Mouse (Mus musculus) Patski (cell line): Measurements from ENCODE around the gene Uvrag. TPM values are rescaled to one million over a fixed set of nuclear protein-coding genes. Genes with fewer than 3 reads are reported as not detected.

Experiments used
- ATAC-seq: fragments of 100-300 bp; one replicate; pipeline ENCODE4 v1.8.0; 2021
- CTCF ChIA-PET: fragments of 350-600 bp; sonication (Branson Sonifier 250); formaldehyde crosslinking; loops from one replicate; lab custom pipeline; 2022; ENCODE audit warnings: inconsistent platforms; lab: Charles Lee
- POLR2A ChIA-PET: fragments of 350-600 bp; sonication (Branson Sonifier 250); formaldehyde crosslinking; loops from one replicate; lab custom pipeline; 2022; ENCODE audit warnings: antibody characterized with exemption, inconsistent platforms; lab: Charles Lee
- DNase-seq: peaks from one replicate; pipeline ENCODE4 v3.0.0-alpha.2; 2011; ENCODE audit warnings: low read depth, low spot score
- H3K27me3 ChIP-seq: fragments of 371-371 bp; one replicate; pipeline ENCODE4 v1.5.1; 2021
- CTCF ChIP-seq: fragments of 100-300 bp; IDR thresholded peaks from one replicate; pipeline ENCODE4 v1.5.1; 2021
- in situ Hi-C: fragments of 300-500 bp; cut with MboI; formaldehyde crosslinking; loops from 3 replicates; pipeline ENCODE4 v1.11.1; 2018; ENCODE audit warnings: low pct_unique_long_range_greater_than_20kb, mixed read lengths
- polyA plus RNA-seq: library from polyadenylated mRNA; unstranded; gene quantifications from one replicate; pipeline ENCODE4 v1.2.3, GENCODE M21; 2021

The Uvrag gene
- polyA plus RNA-seq, 1 experiment from 2014 or later = 29.6 TPM

- in situ Hi-C loops = loop anchor here (5.0 kb wide), 1 partner anchor 36 kb away; no protein-coding TSS in a partner anchor
- H3K27me3 ChIP-seq = no peaks in the 10 kb centered on the region
- CTCF ChIA-PET = interaction anchor here (1.5 to 4.3 kb wide), 2 partner anchors 8 to 11 kb away, joined by 5 to 44 read pairs; no protein-coding TSS in a partner anchor
- DNase-seq (peak; percentile 17), ATAC-seq (no peak)
- no peak for TF ChIP-seq CTCF
- POLR2A ChIA-PET = no interaction called here
Measured at GRCm38 (mm10) chr7:99143244-99143643, 2.3 kb upstream of the Uvrag start.

- ChIA-PET POLR2A (interaction anchor here (0.8 to 1.2 kb wide), 2 partner anchors 10 to 35 kb away, joined by 4 to 5 read pairs; no protein-coding TSS in a partner anchor), CTCF (interaction anchor here (1.1 to 4.3 kb wide), 5 partner anchors 9 to 39 kb away, joined by 3 to 44 read pairs (median 4); no protein-coding TSS in a partner anchor)
- in situ Hi-C loops = loop anchor here (5.0 kb wide), 1 partner anchor 35 kb away; no protein-coding TSS in a partner anchor
- no peak for TF ChIP-seq CTCF
- DNase-seq (no peak), ATAC-seq (no peak)
- H3K27me3 ChIP-seq = no peaks in the 10 kb centered on the region
Measured at GRCm38 (mm10) chr7:99141919-99142606, 1.1 kb upstream of the Uvrag start.

DNA sequence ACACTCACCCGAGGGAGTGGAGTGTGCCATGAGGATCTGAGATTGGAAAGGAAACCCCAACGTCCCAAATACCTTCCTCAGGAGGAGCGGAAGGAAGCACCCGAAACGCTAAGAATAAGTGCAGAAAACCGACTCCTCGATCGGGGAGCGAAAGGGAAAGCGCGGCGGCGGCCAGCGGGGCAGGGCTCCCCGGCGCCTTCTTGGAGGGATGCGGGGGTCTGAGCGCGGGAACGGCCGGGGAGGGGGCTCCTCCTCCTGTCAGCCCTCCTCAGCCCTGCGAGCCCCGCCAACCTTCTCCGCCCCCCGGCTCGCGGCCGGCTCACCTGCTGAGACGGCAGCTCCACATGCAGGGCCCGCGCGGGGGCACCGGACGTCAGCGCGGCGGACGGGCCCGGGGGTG, 430 bp downstream of the Uvrag start:
- in situ Hi-C loops = loop anchor here (5.0 kb wide), 1 partner anchor 33 kb away; no protein-coding TSS in a partner anchor
- ChIA-PET POLR2A (interaction anchor here (0.6 to 1.2 kb wide), 3 partner anchors 9 to 34 kb away, joined by 3 to 4 read pairs (median 4); no protein-coding TSS in a partner anchor), CTCF (interaction anchor here (0.7 to 4.3 kb wide), 4 partner anchors 10 to 34 kb away, joined by 3 to 44 read pairs (median 4); no protein-coding TSS in a partner anchor)
- H3K27me3 ChIP-seq = no peaks in the 10 kb centered on the region
- no peak for ATAC-seq
- no peak for TF ChIP-seq CTCF
- no peak for DNase-seq

- no peaks in the 10 kb centered on the region for H3K27me3 ChIP-seq
- no peak for DNase-seq
- CTCF ChIA-PET = interaction anchor here (0.7 to 4.3 kb wide), 3 partner anchors 11 to 33 kb away, joined by 3 to 44 read pairs (median 4); no protein-coding TSS in a partner anchor
Measured at GRCm38 (mm10) chr7:99139841-99140491, 975 bp downstream of the Uvrag start.

GRCm38 (mm10) chr7:99137541-99137940, 3.4 kb downstream of the Uvrag start:
- ATAC-seq (no peak), DNase-seq (no peak)
- no peak for TF ChIP-seq CTCF
- ChIA-PET CTCF (interaction anchor here (1.2 kb wide), 1 partner anchor 14 kb away, joined by 4 read pairs; no protein-coding TSS in a partner anchor), POLR2A (no interaction called here)
- H3K27me3 ChIP-seq = no peaks in the 10 kb centered on the region
- in situ Hi-C loops = no loop called here

More at GRCm38 (mm10) chr7:99139841-99140491, 975 bp downstream of the Uvrag start:
- in situ Hi-C loops = loop anchor here (5.0 kb wide), 1 partner anchor 33 kb away; no protein-coding TSS in a partner anchor
- POLR2A ChIA-PET = interaction anchor here (0.6 to 0.8 kb wide), 3 partner anchors 8 to 485 kb away, joined by 3 to 4 read pairs (median 4); no protein-coding TSS in a partner anchor
- ATAC-seq = no peak
- TF ChIP-seq CTCF = no peak

DNA sequence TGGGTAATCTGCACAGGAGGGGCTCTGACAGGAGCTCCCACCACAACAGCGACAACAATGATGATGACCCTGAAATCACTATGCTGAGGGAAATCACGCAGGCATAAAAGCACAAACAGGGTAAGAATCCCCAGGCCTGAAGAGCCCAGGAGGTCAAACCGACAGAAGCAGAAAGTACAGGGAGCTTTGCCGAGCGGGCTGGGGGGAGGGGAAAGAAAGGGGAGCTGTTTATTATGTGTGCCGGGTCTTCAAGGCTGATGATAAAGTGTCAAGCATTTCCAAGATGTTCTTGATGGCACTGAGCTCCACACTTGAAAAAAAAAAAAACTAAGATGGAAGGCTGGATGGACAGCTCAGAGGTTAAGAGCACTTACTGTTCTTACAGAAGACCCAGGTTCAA, 4.2 kb downstream of the Uvrag start:
- no peak for TF ChIP-seq CTCF
- in situ Hi-C loops = no loop called here
- DNase-seq (no peak), ATAC-seq (no peak)
- ChIA-PET CTCF (interaction anchor here (2.1 kb wide), 1 partner anchor 15 kb away, joined by 10 read pairs; no protein-coding TSS in a partner anchor), POLR2A (no interaction called here)
- H3K27me3 ChIP-seq = no peaks in the 10 kb centered on the region

DNA sequence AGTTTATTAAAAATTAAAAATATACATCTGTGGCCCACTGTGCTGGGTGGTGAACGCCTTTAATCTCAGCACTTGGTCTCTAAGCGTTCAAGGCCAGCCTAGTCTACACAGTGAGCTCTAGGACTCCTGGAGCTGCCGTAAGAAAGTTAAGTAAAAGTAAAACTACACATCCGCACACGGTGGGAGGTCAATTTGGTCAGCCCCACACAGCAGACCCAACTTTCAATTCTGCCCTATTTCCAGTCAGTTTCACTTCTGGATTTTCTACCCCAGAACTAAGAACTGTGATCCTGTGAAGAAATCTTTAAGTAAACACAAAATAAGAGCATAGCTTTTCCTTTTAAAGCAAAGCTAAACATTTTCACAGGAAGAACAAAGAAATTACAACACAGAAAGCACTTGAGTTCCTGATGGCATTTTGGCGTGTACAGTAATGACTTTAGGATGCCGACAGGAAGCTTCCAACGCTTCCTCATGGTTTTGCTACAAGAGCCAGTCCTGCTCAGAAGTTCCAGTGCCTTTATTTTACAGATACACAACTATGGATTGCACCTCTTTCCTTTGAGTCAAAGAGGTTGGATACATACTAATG, 7.0 kb downstream of the Uvrag start:
- CTCF ChIA-PET = interaction anchor here (1.0 kb wide), 1 partner anchor 26 kb away, joined by 3 read pairs; no protein-coding TSS in a partner anchor
- in situ Hi-C loops = no loop called here
- ATAC-seq = no peak
- POLR2A ChIA-PET = no interaction called here
- no peak for TF ChIP-seq CTCF
- DNase-seq = no peak
- no peaks in the 10 kb centered on the region for H3K27me3 ChIP-seq

DNA sequence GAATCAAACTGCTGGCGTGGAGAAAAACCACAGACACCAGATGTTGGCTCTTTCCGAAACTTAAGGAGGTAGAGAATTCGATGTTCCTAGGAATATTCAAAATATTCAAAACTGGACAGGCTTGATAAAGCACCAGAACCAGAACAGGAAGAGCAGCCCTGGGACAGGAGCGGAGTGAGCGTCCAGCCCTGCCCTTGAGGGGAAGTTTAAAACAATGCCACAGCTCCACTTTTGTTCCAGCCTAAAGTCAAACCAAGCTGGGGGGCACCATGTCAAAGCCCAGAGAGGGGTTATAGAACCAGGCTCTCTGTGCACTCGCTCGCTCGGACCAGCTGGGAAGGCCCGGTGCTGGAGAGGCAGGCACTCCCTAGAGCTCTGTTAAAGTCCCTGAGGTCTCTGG, 8.3 kb downstream of the Uvrag start:
- ChIA-PET POLR2A (no interaction called here), CTCF (interaction anchor here (1.0 to 1.2 kb wide), 2 partner anchors 10 to 19 kb away, joined by 4 to 5 read pairs; no protein-coding TSS in a partner anchor)
- in situ Hi-C loops = no loop called here
- no peaks in the 10 kb centered on the region for H3K27me3 ChIP-seq
- no peak for TF ChIP-seq CTCF
- DNase-seq = no peak
- ATAC-seq = no peak

- POLR2A ChIA-PET = interaction anchor here (0.7 to 0.9 kb wide), 2 partner anchors 9 to 376 kb away, joined by 4 to 8 read pairs; no protein-coding TSS in a partner anchor
- in situ Hi-C loops = no loop called here
- DNase-seq (no peak), ATAC-seq (no peak)
- CTCF ChIA-PET = interaction anchor here (1.1 to 5.3 kb wide), 3 partner anchors 10 to 43 kb away, joined by 3 to 36 read pairs (median 5); no protein-coding TSS in a partner anchor
- no peak for TF ChIP-seq CTCF
- no peaks in the 10 kb centered on the region for H3K27me3 ChIP-seq
Measured at GRCm38 (mm10) chr7:99131819-99132353, 9.1 kb downstream of the Uvrag start.

DNA sequence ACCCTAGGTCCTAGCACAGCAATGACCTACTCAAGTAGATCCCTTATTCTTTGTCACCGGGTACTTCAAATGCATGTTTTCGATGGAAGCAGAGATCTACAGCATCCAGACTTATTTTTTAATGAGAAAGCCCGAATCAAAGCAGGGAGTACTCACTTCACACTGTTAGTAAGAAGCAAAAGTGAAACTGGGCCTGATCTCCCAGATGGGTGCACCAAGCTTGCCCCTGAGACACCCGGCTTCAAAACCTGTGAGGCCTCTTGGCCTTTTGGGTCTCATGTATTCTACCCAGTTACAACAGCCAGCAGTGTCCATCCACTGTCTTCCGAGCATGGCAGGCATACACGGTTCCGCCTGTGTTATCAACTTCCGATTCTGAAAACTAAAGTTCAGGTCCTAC, 12.0 kb downstream of the Uvrag start:
- ChIA-PET POLR2A (no interaction called here), CTCF (interaction anchor here (2.4 to 5.3 kb wide), 2 partner anchors 22 kb away, joined by 8 to 36 read pairs; no protein-coding TSS in a partner anchor)
- DNase-seq = no peak
- H3K27me3 ChIP-seq = no peaks in the 10 kb centered on the region
- TF ChIP-seq CTCF = no peak
- ATAC-seq = no peak
- in situ Hi-C loops = no loop called here
